Mouse (Mus musculus) liver, embryonic 14.5 days (tissue): ENCODE results near the gene Tldc2. TPM values are rescaled to one million over a fixed set of nuclear protein-coding genes. Genes with fewer than 3 reads are reported as not detected.

Experiments used
- ATAC-seq: fragments of 200-750 bp; cut with Nextera tagmentation; 2 replicates; pipeline ENCODE4 v1.8.0; 2017; ENCODE audit warnings: moderate number of reproducible peaks, mild to moderate bottlenecking, moderate library complexity; ENCODE audit not compliant: insufficient read depth
- DNase-seq, 3 experiments: peaks; one replicate each; pipeline ENCODE4 v3.0.0-alpha.2; 2012 to 2013; ENCODE audit warnings: low read depth in 3 of 3, low spot score in 3 of 3
- H3K27ac ChIP-seq: fragments of 300-500 bp; sonication (generic); 2 replicates; pipeline ENCODE4 v1.5.1; 2014; ENCODE audit warnings: moderate library complexity, mild to moderate bottlenecking, control low read depth, inconsistent platforms
- H3K27me3 ChIP-seq: fragments of 300-500 bp; sonication (generic); 2 replicates; pipeline ENCODE4 v1.6.1; 2014; ENCODE audit warnings: mild to moderate bottlenecking, low read length, moderate library complexity; ENCODE audit not compliant: control insufficient read depth, insufficient read depth
- H3K36me3 ChIP-seq: fragments of 300-500 bp; sonication (generic); replicated peaks from 2 replicates; pipeline ENCODE4 v1.6.1; 2014; ENCODE audit warnings: low read depth; ENCODE audit not compliant: control insufficient read depth, insufficient read depth
- H3K4me1 ChIP-seq, 2 experiments: fragments of 200-500 bp in 1 of 2; fragments of 300-500 bp in 1 of 2; sonication (generic) in 1 of 2; replicated peaks; 2 replicates each; pipeline ENCODE4 v1.6.1; 2012 to 2014; ENCODE audit warnings: antibody characterized with exemption in 1 of 2, inconsistent platforms in 1 of 2, low read length in 1 of 2; ENCODE audit not compliant: control insufficient read depth in 2 of 2, insufficient read depth in 2 of 2
- H3K4me2 ChIP-seq: fragments of 300-500 bp; sonication (generic); 2 replicates; pipeline ENCODE4 v1.6.1; 2014; ENCODE audit warnings: low read depth, mild to moderate bottlenecking, control low read depth, moderate library complexity
- H3K4me3 ChIP-seq, 2 experiments: fragments of 200-500 bp in 1 of 2; fragments of 300-500 bp in 1 of 2; sonication (generic) in 1 of 2; 2 replicates each; pipeline ENCODE4 v1.5.1; 2012 to 2014; ENCODE audit warnings: low read depth in 2 of 2, low read length in 2 of 2, mild to moderate bottlenecking in 2 of 2, control low read depth in 1 of 2, inconsistent platforms in 1 of 2, moderate library complexity in 1 of 2; ENCODE audit not compliant: insufficient read depth in 1 of 2
- H3K9ac ChIP-seq: fragments of 300-500 bp; sonication (generic); replicated peaks from 2 replicates; pipeline ENCODE4 v1.6.1; 2014; ENCODE audit warnings: mild to moderate bottlenecking, control low read depth, moderate library complexity
- H3K9me3 ChIP-seq: fragments of 300-500 bp; sonication (generic); 2 replicates; pipeline ENCODE4 v1.6.1; 2016; ENCODE audit warnings: low read length, mixed read lengths; ENCODE audit not compliant: control insufficient read depth
- CTCF ChIP-seq: IDR thresholded peaks from 2 replicates; pipeline ENCODE4 v1.5.1; 2016; ENCODE audit warnings: antibody characterized with exemption, low read depth, control low read depth
- EP300 ChIP-seq: IDR thresholded peaks from 2 replicates; pipeline ENCODE4 v1.6.1; 2016; ENCODE audit warnings: antibody characterized with exemption, low read depth
- WGBS: fragments of 180-500 bp; shearing (Covaris S2); extraction: QIAGEN DNeasy Blood & Tissue Kit; methylation state at CpG from one replicate; pipeline ENCODE4 v1.1.7; 2014; ENCODE audit not compliant: insufficient replicate concordance; 5-methylcytosine and 5-hydroxymethylcytosine counted together
- polyA plus RNA-seq, 2 experiments: library from polyadenylated mRNA; depleted of rRNA in 1 of 2; stranded (reverse) in 1 of 2; unstranded in 1 of 2; fragments of >200 nt; fragmentation: Nextera tagmentation in 1 of 2; extraction: Ambion mirVana in 1 of 2; gene quantifications; 2 replicates each; pipeline versions ENCODE4 v1.2.1 to v1.2.3; 2012 to 2014

Tldc2 gene
- polyA plus RNA-seq, 2 experiments: not detected

DNA sequence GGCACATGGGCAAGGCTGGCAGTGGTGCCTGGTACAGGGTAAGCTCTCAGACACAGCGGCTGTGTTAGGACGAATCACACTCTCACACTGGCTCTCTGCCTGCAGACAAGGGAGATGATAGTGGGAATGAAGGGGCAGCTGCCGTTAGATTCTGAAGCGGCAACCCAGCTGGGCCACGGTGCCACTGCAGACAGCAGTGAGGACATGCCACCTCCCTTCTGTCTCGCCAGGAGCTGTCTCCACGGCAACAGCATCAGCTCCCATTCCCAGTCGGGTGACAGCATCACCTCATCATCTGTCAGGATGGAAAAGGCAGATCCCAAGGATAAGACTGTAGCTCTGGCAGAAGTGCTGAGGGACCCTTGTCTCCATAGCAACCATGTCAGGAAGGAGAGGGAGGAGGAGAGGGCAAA is 37.0 kb upstream of the Tldc2 start:
- no peak overlapping the region for H3K27ac ChIP-seq
- no peaks in the 10 kb centered on the region for H3K36me3 ChIP-seq
- no peak overlapping the region for H3K9ac ChIP-seq
- WGBS: 76% methylated on average over 8 of the region's 8 CpGs
- no peak overlapping the region for H3K4me3 ChIP-seq
- no peak for TF ChIP-seq EP300
- TF ChIP-seq CTCF: no peak
- ATAC-seq: no peak
- H3K4me1 ChIP-seq: no peaks in the 10 kb centered on the region
- H3K27me3 ChIP-seq: no peaks in the 10 kb centered on the region
- H3K4me2 ChIP-seq: no peak overlapping the region
- no peak for DNase-seq
- no peaks in the 10 kb centered on the region for H3K9me3 ChIP-seq

DNA sequence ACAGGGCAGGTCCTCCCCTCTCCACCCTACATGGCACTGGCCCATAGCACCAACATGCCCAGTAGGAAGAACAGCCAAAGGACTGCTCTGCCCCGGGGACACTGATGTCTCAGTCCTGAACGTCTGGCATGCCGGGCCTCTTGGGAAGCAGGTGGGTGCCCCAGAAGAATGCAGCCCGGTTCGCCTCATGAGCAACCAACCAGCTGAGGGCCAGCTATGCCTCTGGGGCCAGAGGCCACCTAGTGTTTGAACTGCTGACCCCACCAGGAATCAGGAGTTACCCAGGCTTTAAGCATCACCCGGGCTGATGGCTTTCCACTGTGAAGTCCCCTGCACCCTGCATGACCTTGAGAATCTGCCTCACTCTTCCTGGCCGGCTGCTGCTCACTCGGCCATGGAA is 34.4 kb upstream of the Tldc2 start:
- ATAC-seq: no peak
- no peaks in the 10 kb centered on the region for H3K9me3 ChIP-seq
- no peak overlapping the region for H3K4me3 ChIP-seq
- DNase-seq: no peak
- no peak for TF ChIP-seq CTCF
- no peaks in the 10 kb centered on the region for H3K27me3 ChIP-seq
- H3K9ac ChIP-seq: no peak overlapping the region
- H3K27ac ChIP-seq: no peak overlapping the region
- no peak overlapping the region for H3K4me2 ChIP-seq
- H3K36me3 ChIP-seq: no peaks in the 10 kb centered on the region
- no peaks in the 10 kb centered on the region for H3K4me1 ChIP-seq
- WGBS: 72% methylated on average over 8 of the region's 8 CpGs

DNA sequence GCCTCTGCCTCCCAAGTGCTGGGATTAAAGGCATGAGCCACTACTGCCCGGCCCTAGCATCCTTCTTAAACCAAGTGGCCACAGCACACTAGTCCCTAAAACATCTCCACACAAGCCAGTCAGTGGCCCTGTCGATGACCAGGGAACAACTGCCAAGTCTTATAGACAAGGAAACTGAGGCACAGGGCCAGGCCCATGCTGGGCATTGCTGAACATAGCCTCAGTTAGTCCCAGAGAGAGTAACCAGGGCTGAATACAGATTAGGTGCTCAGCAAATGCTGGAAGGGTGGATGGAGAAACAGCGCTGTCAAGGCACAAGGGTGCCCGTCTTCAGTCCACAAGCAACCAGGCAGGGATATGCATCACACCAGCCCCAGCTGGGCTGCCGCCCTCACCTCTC is 33.7 kb upstream of the Tldc2 start:
- Histone ChIP-seq H3K4me3 (no peak overlapping the region), H3K9ac (no peak overlapping the region), H3K9me3 (no peaks in the 10 kb centered on the region), H3K4me2 (no peak overlapping the region), H3K27ac (no peak overlapping the region), H3K27me3 (no peaks in the 10 kb centered on the region), H3K4me1 (no peaks in the 10 kb centered on the region), H3K36me3 (no peaks in the 10 kb centered on the region)
- WGBS: 70% methylated on average over 5 of the region's 5 CpGs
- no peak for DNase-seq
- no peak for TF ChIP-seq CTCF
- TF ChIP-seq EP300: no peak
- ATAC-seq: no peak

DNA sequence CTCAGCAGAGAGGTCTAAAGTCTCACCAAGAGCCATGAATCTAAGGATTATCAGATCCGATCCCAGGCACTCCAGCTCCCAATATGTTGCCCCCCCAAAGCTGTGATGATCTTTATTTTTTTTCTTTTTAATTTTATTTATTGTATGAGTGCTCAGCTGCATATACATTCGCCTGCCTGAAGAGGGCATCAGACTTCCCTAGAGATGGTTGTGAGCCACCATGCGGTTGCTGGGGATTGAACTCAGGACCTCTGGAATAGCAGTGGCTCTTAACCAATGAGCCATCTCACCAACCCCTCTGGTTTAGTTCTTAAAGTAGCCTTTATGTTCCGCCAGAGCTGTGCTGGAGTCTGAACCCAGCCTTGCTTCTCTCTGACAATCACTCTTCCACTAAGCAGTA is 33.1 kb upstream of the Tldc2 start:
- DNase-seq: no peak
- Histone ChIP-seq H3K4me3 (no peak overlapping the region), H3K27me3 (no peaks in the 10 kb centered on the region), H3K36me3 (no peaks in the 10 kb centered on the region), H3K4me1 (no peaks in the 10 kb centered on the region), H3K9me3 (no peaks in the 10 kb centered on the region), H3K27ac (no peak overlapping the region), H3K4me2 (no peak overlapping the region), H3K9ac (no peak overlapping the region)
- 49% methylated on average over 4 of the region's 4 CpGs for WGBS
- ATAC-seq: no peak
- TF ChIP-seq CTCF (peak; percentile 51), EP300 (no peak)

DNA sequence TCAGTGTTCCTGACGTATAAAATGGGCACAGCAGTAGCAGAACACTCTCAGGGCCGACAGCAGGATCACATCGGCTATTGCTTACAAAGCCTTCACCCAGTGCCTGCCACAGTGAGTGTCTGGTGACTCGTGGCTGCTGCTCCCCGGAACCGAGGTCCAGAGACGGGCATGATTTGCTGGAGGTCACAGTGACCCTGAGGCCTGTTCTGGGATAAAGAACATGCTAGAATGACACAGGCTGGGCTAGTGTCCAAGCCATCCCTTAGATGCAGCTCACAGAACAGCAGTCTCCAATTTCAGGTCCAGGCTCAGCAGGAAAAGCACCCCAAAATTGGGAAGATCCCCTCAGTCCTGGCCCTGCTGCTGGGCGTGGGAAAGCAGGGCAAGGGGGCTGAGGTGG is 32.6 kb upstream of the Tldc2 start:
- H3K9me3 ChIP-seq: no peaks in the 10 kb centered on the region
- TF ChIP-seq EP300 (no peak), CTCF (no peak)
- DNase-seq (no peak), ATAC-seq (no peak)
- 68% methylated on average over 8 of the region's 8 CpGs for WGBS
- no peak overlapping the region for H3K9ac ChIP-seq
- no peaks in the 10 kb centered on the region for H3K36me3 ChIP-seq
- H3K4me2 ChIP-seq: no peak overlapping the region
- no peak overlapping the region for H3K4me3 ChIP-seq
- H3K27me3 ChIP-seq: no peaks in the 10 kb centered on the region
- H3K27ac ChIP-seq: no peak overlapping the region
- H3K4me1 ChIP-seq: no peaks in the 10 kb centered on the region

DNA sequence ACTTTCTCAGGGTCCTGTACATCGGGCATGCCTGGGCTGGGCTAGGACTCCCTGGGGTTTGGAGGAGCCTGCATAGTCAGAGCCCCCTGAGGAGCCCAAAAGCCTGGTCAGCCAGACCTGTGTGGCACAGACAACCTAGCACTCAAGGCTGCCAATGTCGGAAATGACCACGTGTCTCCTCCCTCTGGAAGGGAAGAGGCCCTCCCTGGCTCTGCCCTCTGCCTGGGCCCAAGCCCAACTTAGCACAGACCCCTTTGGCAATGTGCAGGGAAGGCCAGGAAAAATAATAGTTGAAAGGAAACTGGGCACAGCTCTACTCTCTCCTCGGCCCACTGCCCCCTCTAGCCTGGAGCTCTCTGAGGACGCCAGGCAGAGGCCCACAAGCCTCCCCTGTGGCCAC is 32.0 kb upstream of the Tldc2 start:
- no peak overlapping the region for H3K4me2 ChIP-seq
- no peak for DNase-seq

More for the DNA sequence above, 32.0 kb upstream of the Tldc2 start:
- Histone ChIP-seq H3K27ac (no peak overlapping the region), H3K4me1 (no peaks in the 10 kb centered on the region), H3K9me3 (no peaks in the 10 kb centered on the region), H3K9ac (no peak overlapping the region), H3K36me3 (no peaks in the 10 kb centered on the region), H3K4me3 (no peak overlapping the region), H3K27me3 (no peaks in the 10 kb centered on the region)
- TF ChIP-seq EP300 (no peak), CTCF (no peak)
- ATAC-seq: no peak
- WGBS: 56% methylated on average over 5 of the region's 5 CpGs
